Mouse (Mus musculus): ENCODE measurements around the gene Kif24.

Kif24 gene

GRCm38 (mm10) chr4:41340912-41341550 is 123.7 kb downstream of the Kif24 start:
- DNase-seq = no peak

Measured in kidney, adult 18-20 months (tissue).